Mouse (Mus musculus): ENCODE measurements around the gene Net1. TPM values are rescaled to one million over a fixed set of nuclear protein-coding genes. Genes with fewer than 3 reads are reported as not detected.

The Net1 gene
- 10 to 100 TPM; 17.6 to 19.3 TPM for total RNA-seq (2023)

GRCm38 (mm10) chr13:3917571-3918311 lies at the start of gene Net1, which contains the start of gene Tubal3:
Gene Net1, minus strand, starts transcription at chr13:3918220.
Gene Tubal3, plus strand, starts transcription at chr13:3918274.

GRCm38 (mm10) chr13:3945249-3945648 lies 27.2 kb upstream of the Net1 start, which contains the start of gene Ucn3:
Gene Ucn3, minus strand, starts transcription at chr13:3945349.

GRCm38 (mm10) chr13:3853648-3854333 lies 64.2 kb downstream of the Net1 start, which contains the start of gene Calm5:
Gene Calm5, plus strand, starts transcription at chr13:3854173.

GRCm38 (mm10) chr13:3837312-3837807 lies 80.7 kb downstream of the Net1 start, which contains the start of gene Calm4:
Gene Calm4, plus strand, starts transcription at chr13:3837757.

Other genes with a start within 250 kb of the Net1 start
- gene Calml3, start 113.9 kb downstream of the Net1 start, total RNA-seq (2023) = not detected
- not detected for gene Calm4, start 80.5 kb downstream of the Net1 start, total RNA-seq (2023)
- not detected for gene Calm5, start 64.0 kb downstream of the Net1 start, total RNA-seq (2023)
- gene Tubal3, start 54 bp upstream of the Net1 start, total RNA-seq (2023) = not detected
- gene Ucn3, start 27.1 kb upstream of the Net1 start, total RNA-seq (2023) = not detected
- gene Akr1c14, start 130.8 kb upstream of the Net1 start, total RNA-seq (2023) = not detected
- not detected for gene Akr1c18, start 232.4 kb upstream of the Net1 start, total RNA-seq (2023)